Mouse (Mus musculus) adrenal gland, postnatal 10 days (tissue): Measurements from ENCODE around the gene Mafg. TPM values are rescaled to one million over a fixed set of nuclear protein-coding genes. Genes with fewer than 3 reads are reported as not detected.
A peak's percentile ranks its signal among the peaks of the same experiment; 100 is the strongest.

ENCODE experiments used
- DNase-seq: peaks from one replicate; pipeline ENCODE4 v3.0.0; 2021; ENCODE audit warnings: mixed read lengths
- total RNA-seq, 2 experiments: library from RNA; stranded (reverse); gene quantifications; 2 replicates each; pipeline ENCODE4 v1.2.3; 2021

The Mafg gene
- total RNA-seq, 2 experiments from 2014 or later, result 41.1 to 46.5 TPM

DNA sequence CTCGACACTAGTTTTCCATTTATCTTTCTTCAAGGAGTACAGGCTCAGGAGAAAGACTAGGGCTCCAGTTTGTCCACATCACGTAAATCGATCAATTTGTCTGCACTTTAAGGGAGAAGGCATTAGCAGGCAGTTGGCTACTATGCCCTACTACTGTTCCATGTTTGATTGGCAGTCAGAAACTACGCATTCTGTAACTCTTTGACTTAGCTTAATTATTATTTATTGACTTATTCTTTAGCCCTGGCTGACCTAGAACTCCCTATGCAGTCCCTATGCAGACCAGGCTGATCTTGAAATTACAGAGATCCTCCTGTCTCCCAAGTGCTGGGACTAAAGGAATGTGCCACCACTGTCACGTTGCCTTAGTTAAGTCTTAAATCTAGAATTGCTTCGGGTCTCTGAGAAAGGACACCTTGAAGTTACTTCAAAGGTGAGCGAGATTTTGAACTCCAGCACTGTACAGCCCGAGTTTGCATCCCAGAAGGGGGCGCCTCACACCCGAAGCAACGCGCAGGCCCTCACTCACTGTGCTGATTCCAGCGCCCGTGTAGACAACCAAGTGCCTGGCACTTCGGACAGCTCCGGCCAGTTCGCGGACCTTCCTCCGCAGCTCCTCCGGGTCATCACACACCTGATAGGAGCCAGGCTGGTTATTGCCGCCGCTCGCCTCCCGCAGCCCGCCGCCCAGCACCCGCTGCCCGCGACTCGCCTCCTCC lies 9.3 kb downstream of the Mafg start:
- peak; percentile 81 for DNase-seq

DNA sequence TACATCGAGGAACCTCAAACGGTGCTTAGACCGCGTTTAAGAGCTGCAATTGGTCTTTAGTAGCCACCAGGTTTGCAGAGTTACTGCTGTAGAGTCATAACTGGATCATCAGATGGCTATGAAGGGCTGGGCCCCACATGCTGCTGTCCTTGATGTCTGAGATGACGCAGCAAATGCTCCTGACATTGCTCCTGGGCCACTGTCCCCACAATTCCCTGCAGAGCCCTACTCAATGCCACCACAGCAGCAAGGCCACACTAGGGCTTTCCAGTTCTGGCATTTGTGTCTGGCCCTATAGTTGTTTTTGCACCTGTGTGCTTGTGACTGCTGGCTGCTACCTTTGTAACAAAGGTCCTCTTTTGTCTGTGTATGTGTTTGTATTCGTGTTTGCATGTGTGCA lies 10.6 kb downstream of the Mafg start:
- DNase-seq, result no peak

DNA sequence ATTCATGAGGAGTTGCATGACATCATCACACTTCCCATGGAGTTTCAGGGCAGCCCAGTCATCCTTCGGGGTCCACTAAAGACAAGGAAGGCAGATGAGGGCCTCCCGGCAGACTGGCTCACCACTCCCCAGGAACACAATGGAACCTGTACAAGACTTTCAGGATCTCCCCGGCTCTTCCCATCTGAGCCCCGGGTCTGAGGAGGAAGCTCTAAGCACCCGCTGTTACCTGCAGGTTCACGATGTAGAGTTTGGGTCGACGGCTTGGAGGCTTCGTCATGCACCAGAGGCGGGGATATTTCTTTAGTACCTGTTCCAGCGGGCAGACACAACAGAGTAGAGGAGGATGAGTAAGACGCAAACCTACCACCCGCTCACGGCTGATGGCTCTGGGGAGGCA lies 13.2 kb downstream of the Mafg start:
- DNase-seq, result no peak

GRCm38 (mm10) chr11:120618619-120619535 lies 14.5 kb downstream of the Mafg start:
- DNase-seq, result no peak

DNA sequence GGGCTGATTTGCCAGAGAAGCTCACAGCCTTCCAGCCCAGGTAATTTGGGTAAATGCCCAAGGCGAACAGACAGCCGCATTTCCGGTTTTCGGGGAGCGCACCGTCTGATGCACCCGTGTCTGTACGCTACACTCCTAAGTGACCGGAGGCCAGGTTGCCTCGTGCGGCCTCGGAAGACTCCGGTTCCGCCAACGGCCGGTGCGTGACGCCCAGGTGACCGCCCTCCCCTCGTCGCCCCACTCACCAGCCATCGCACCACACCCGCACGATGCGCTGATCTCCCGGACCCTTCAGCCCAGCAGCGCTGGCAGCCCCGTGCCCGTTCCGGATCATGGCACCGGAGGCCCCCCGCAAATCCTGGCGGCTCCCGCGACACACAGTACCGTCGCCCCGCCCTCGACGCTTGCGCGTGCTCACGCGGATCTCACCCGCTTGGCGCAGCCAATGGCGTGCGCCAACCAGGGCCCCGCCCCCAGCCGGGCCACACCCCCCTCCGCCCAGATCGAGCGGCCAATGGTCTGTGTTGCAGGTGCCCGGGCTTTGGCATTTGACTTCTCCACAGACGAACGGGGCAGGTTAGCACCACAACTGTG lies 15.8 kb downstream of the Mafg start, which contains the start of gene Pcyt2:
Gene Pcyt2, minus strand, starts transcription at position 418 of the 594 bp plus-strand sequence.
- DNase-seq, result peak; percentile 96

- DNase-seq, result no peak
Observed at GRCm38 (mm10) chr11:120616617-120617294, 16.6 kb downstream of the Mafg start.

DNA sequence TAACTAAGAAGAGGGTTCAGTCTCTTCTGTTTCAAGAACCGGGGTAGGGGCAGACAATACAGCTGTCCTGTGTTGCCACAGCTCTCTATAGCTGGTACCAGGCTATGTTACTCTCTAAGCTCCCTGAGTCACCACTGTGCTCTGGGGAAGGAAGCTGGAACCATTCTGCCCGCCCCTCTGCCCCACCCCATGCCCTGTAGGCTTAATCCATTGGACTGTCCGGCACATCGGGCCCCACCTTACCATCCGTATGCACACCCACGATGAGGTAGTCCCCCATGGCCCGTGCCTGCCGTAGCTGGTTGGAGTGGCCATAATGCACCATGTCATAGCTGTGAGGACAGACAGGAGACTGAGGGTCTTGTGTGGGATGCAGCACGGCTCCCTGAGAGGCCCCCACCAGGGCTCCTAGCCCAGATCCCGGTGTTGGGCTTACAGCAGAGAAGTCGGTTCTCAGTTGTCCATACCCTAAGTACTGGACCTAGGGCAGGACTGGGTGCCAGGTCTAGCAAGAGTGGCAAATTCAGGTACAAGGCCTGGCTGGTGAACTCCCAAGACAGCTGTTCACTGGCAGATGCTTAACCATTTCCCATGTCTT lies 17.7 kb downstream of the Mafg start:
- no peak for DNase-seq

- DNase-seq, result no peak
Observed at GRCm38 (mm10) chr11:120615167-120615566, 18.2 kb downstream of the Mafg start.

- no peak for DNase-seq
Observed at GRCm38 (mm10) chr11:120613976-120614375, 19.4 kb downstream of the Mafg start.

GRCm38 (mm10) chr11:120613481-120613972 lies 19.9 kb downstream of the Mafg start:
- DNase-seq, result no peak

- DNase-seq, result peak; percentile 87
Observed at GRCm38 (mm10) chr11:120612763-120613162, 20.6 kb downstream of the Mafg start.

GRCm38 (mm10) chr11:120610477-120611046 lies 22.8 kb downstream of the Mafg start:
- no peak for DNase-seq

GRCm38 (mm10) chr11:120609250-120609649 lies 24.1 kb downstream of the Mafg start:
- peak; percentile 63 for DNase-seq

GRCm38 (mm10) chr11:120608241-120609034 lies 25.0 kb downstream of the Mafg start, which contains the start of gene Npb:
Gene Npb, plus strand, starts transcription at chr11:120608477.
- no peak for DNase-seq

- DNase-seq, result no peak
Observed at GRCm38 (mm10) chr11:120606764-120607163, 26.6 kb downstream of the Mafg start.

DNA sequence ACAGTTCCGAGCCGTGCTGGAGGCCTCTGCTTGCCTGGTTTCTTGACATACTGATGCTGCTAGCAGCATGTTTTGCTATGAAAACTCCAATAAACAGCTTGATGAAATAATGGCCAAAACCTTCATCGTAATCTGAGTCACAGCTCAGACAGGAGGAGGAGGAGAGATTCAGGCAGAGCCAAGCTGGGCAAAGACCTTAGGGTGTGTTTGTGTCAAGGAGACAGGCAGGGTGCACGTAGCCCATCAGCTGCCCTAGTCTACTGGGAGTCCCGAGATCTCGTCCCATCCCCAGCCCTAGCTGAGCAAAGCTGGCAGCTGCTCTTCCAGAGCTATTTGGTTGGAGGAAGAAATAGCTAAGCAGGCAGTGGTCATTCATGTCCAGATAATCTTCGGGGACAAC lies 27.7 kb downstream of the Mafg start:
- no peak for DNase-seq

- DNase-seq, result no peak
Observed at GRCm38 (mm10) chr11:120603545-120603944, 29.9 kb downstream of the Mafg start.

DNA sequence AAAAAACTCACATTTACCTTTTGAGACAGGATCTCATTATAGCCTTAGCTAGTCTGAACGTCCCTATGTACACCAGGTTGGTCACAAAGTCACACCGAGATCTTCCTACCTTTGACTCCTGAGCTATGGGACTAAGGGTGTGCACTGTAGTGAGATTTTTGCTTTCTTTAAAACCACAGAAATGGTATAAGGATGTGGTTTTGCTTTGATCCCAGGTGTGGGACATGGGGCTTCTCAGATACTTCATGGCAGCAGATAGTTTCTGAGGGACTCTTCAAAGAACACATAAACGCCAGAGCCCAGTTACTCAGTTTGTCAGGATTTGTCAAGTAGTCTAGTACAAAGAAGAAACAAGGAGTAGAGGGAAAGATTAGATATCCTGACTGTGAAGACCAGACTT lies 32.7 kb downstream of the Mafg start:
- no peak for DNase-seq

GRCm38 (mm10) chr11:120598990-120599549 lies 34.3 kb downstream of the Mafg start:
- no peak for DNase-seq
